Comparison of ENCODE assay signal across 22 mouse cellular contexts in genomic region chr2:124324107-124324724, GRCm38 (mm10).
"Had no signal": no experiment of that assay in that cellular context is flagged by ENCODE, and none has a peak within 500 bp of the region (broad histone marks: within the 10 kb centered on the region; RNA-seq: fewer than 3 reads in every experiment).

No protein-coding gene starts in this region.

- H3K9ac ChIP-seq: limb, embryonic 13.5 days; liver, embryonic 12.5 days; liver, embryonic 15.5 days; midbrain, embryonic 12.5 days; neural tube, embryonic 13.5 days; stomach, embryonic 15.5 days had no signal

- H3K4me2 ChIP-seq: limb, embryonic 13.5 days; liver, embryonic 12.5 days; liver, embryonic 15.5 days; midbrain, embryonic 12.5 days; neural tube, embryonic 13.5 days; stomach, embryonic 15.5 days had no signal

- ATAC-seq: intestine, postnatal 0 days; liver, embryonic 12.5 days; midbrain, embryonic 16.5 days had no signal

- DNase-seq: kidney, adult 2 months; kidney, postnatal 25 days; layer of hippocampus, adult 9-11 months; liver; retina, postnatal 1 day; right cerebral cortex, postnatal 25 days; spleen, adult 18-20 months; thymus, adult 2 months; thymus, postnatal 14 days; thymus, postnatal 4 days had no signal

- H3K9me3 ChIP-seq: limb, embryonic 10.5 days; limb, embryonic 13.5 days; liver, embryonic 12.5 days; liver, embryonic 15.5 days; midbrain, embryonic 12.5 days; neural tube, embryonic 13.5 days; stomach, embryonic 15.5 days had no signal

- H3K4me3 ChIP-seq: layer of hippocampus, adult 2 months; limb, embryonic 10.5 days; limb, embryonic 13.5 days; liver, embryonic 12.5 days; liver, embryonic 15.5 days; midbrain, embryonic 12.5 days; myocyte; neural tube, embryonic 13.5 days; stomach, embryonic 15.5 days had no signal

- H3K4me1 ChIP-seq: limb, embryonic 10.5 days; limb, embryonic 13.5 days; liver, embryonic 12.5 days; liver, embryonic 15.5 days; midbrain, embryonic 12.5 days; neural tube, embryonic 13.5 days; stomach, embryonic 15.5 days had no signal

- H3K27ac ChIP-seq: kidney, postnatal 0 days; layer of hippocampus, adult 2 months; limb, embryonic 10.5 days; limb, embryonic 13.5 days; liver, embryonic 12.5 days; liver, embryonic 15.5 days; midbrain, embryonic 12.5 days; neural tube, embryonic 13.5 days; stomach, embryonic 15.5 days had no signal

- H3K27me3 ChIP-seq: limb, embryonic 13.5 days; liver, embryonic 12.5 days; liver, embryonic 15.5 days; midbrain, embryonic 12.5 days; neural tube, embryonic 13.5 days; stomach, embryonic 15.5 days had no signal

- H3K36me3 ChIP-seq: limb, embryonic 10.5 days; limb, embryonic 13.5 days; liver, embryonic 12.5 days; liver, embryonic 15.5 days; midbrain, embryonic 12.5 days; neural tube, embryonic 13.5 days; stomach, embryonic 15.5 days had no signal
